Mouse (Mus musculus): ENCODE results near the gene Calhm4.
"Not testable (repeated sequence)": the region's sequence is repeated elsewhere in the genome, so short reads cannot be mapped to it uniquely, and the experiment has no call there.

The Calhm4 gene

GRCm38 (mm10) chr10:34044210-34044609 is at the start of gene Calhm4:
Gene Calhm4 (minus strand): TSS chr10:34044310.
- no peak for DNase-seq (ENCODE audit: low spot score)

GRCm38 (mm10) chr10:34091888-34092287 is 47.8 kb upstream of the Calhm4 start:
- DNase-seq (ENCODE audit: low spot score): peak; percentile 34

DNA sequence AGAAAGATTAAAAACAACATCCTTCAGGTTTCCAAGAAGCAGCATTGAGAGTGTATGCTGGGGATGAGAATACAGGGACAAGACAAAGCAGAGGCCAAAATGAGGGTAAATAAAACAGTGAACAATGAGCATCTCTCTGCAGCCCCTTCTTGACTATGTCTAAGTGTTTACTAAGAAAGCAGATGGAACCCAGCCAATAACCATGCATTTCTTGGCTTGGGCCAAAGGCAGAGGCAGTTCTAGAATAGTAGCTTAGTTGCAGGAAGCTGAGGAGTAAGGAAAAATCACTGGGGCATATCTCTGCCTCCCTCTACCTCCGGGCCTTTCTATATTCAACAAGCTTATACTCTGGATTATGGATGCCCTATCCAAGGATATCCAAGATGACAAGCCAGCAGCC is 46.4 kb upstream of the Calhm4 start:
- DNase-seq (ENCODE audit: low spot score): no peak

- DNase-seq (ENCODE audit: low spot score): no peak
Measured at GRCm38 (mm10) chr10:34089517-34089916, 45.4 kb upstream of the Calhm4 start.

DNA sequence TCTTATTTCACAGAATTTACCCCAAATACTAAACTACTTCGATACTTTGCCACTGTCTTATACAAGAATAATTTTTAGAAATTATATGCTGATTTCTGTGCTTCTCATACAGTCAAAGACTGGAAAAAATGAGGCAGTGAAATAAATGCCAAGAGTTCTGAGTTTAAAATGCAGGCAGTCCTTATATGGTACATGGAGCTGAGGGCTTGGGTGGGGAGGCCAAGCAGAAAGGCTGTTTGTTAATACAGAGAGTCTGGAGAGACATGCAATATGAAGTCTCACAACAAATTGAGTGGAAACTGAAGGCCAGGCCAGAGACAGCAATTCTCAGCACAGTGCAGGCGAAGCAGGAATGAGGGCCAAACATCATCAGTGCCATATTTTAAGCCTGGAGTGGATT is 44.4 kb upstream of the Calhm4 start:
- DNase-seq (ENCODE audit: low spot score): no peak

DNA sequence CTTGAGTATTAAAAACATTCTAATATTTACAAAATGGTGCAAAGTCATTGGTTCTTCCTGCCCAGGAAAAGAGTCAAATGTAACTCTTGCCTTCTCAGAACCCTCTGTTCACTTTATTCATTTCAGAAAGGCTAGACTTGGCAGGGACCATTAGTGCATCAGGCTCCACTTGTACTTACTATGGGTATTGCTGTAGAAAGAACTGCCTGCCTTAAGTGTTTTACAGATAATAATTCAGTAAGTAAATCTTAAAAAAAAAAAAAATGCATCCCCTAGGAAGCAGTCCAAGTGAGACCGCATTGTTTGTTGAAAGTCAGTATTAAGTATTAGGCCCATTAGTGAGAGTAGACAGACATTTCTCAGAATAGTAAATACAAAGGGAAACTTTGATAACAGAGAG is 42.4 kb upstream of the Calhm4 start:
- no peak for DNase-seq (ENCODE audit: low spot score)

- no peak for DNase-seq (ENCODE audit: low spot score)
Measured at GRCm38 (mm10) chr10:34074522-34075200, 30.6 kb upstream of the Calhm4 start.

GRCm38 (mm10) chr10:34071650-34072049 is 27.5 kb upstream of the Calhm4 start:
- no peak for DNase-seq (ENCODE audit: low spot score)

GRCm38 (mm10) chr10:34070999-34071492 is 26.9 kb upstream of the Calhm4 start:
- no peak for DNase-seq (ENCODE audit: low spot score)

- DNase-seq (ENCODE audit: low spot score): no peak
Measured at GRCm38 (mm10) chr10:34069606-34070005, 25.5 kb upstream of the Calhm4 start.

GRCm38 (mm10) chr10:34066591-34066990 is 22.5 kb upstream of the Calhm4 start:
- no peak for DNase-seq (ENCODE audit: low spot score)

DNA sequence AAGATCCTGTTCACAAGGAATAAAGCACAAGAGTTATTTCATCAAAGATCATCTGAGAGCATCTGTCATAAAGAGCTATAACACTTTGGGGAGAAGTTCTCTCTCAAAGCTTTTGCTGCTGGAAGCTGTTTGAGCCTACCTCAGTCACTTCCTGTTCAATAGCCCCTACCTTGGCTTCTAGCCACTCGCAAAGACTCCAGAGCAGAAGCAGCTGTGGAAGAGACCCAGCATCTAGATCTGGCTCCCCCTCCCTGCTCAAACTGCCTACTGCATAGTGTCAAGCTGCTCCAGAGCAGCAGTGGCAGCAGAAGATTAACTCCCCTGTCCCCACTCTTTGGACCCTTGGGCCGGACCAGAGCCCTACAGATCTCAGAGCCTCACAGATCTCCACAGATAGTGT is 9.9 kb upstream of the Calhm4 start:
- no peak for DNase-seq (ENCODE audit: low spot score)

GRCm38 (mm10) chr10:34037401-34037800 is 6.7 kb downstream of the Calhm4 start, which contains the start of gene Trappc3l:
Gene Trappc3l (plus strand): TSS chr10:34037597.
- DNase-seq (ENCODE audit: low spot score): no peak

DNA sequence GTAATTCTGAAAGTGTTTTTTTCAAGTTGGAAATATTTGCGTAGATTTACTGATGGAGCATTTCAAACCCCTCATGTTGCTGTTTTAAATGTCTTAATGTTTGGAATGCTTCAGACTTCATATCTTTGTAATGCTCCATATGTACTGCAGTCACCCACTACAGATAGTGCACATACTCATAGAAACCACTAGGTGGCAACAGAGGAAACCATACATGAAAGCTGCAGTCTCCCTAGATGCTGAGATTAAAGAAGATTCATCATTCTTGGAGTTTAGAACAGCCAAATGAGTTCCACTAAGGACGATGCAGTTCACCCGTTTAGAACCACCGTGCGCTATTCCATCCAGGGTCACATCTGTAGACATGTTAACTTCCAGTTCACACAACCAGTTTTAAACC is 7.5 kb downstream of the Calhm4 start:
- peak; percentile 37 for DNase-seq (ENCODE audit: low spot score)

DNA sequence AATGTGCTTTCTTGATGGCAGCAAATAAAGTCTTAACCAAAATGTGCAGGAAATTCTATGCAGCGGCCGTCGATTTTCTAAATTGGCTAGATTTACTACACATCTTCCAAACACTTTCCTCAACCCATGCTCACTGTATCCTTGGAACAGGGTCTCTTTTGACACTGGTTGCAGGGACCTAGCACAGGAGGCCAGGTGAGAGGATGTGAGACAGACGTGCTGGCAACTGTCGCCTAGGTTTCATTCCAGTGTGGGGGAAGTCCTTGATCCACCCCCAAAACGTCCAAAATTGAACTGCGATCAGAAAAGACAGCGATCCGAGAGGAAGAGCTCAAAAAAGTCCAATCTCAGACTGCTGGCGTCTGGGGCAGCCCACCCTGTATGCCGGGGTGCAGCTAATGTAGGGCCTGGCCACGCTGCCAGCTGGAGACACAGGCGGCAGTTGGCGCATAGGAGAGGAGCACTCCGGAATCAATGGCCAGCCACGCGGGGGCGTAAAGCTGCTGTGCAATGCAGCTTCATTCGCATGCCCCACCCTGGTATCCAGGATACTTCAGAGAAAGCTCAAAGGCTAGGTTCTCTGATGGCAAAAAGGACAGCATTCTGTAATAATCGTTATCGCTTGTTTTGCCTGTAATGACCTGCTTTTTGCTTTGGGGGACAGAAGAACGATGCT is 10.3 kb downstream of the Calhm4 start:
- DNase-seq (ENCODE audit: low spot score): peak; percentile 37

GRCm38 (mm10) chr10:34030322-34030721 is 13.8 kb downstream of the Calhm4 start:
- DNase-seq (ENCODE audit: low spot score): no peak

DNA sequence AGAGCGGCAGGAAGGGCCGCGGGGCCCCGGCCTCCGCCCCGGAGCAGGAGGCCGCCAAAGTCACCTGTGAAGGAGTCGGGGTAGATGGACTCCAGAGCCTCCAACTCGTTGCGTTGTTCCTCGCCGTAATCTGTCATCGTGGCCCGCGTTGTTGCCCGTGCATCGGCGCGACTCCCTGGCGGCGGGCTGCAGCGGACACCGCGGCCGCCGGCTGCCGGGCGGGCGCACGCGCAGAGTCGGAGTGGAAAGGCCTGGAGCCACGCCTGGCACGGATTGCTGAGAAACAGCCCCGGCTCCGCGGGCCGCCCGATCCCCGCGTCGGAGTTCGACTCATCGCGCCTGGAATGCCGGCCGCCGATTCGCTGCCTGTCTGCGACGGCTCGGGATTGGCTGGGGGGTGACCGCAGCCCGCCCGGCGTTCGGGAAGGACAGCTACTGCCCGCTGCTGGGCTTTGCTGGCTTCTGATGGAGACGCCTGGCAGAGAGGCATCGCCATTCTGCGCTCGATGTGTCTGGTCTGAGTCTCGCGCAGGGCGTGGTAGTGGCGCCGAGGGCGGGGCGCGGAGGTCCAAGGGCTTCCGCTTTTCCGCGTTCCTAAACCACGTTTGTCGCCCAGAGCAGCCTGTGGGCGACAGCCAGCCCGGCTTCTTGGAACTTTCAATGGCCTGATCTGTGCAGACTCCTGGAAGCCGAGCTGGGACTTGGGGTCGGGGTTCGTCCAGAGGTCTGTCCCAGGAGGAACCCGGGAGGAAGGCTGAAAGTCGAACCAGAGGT is 24.6 kb downstream of the Calhm4 start, which contains the start of gene Rwdd1:
Gene Rwdd1, minus strand, starts transcription at position 323 of the 774 bp plus-strand sequence.
- peak; percentile 96 for DNase-seq (ENCODE audit: low spot score)

GRCm38 (mm10) chr10:34018746-34019301 is 25.3 kb downstream of the Calhm4 start:
- no peak for DNase-seq (ENCODE audit: low spot score)

GRCm38 (mm10) chr10:34013241-34013640 is 30.9 kb downstream of the Calhm4 start:
- DNase-seq (ENCODE audit: low spot score): no peak

DNA sequence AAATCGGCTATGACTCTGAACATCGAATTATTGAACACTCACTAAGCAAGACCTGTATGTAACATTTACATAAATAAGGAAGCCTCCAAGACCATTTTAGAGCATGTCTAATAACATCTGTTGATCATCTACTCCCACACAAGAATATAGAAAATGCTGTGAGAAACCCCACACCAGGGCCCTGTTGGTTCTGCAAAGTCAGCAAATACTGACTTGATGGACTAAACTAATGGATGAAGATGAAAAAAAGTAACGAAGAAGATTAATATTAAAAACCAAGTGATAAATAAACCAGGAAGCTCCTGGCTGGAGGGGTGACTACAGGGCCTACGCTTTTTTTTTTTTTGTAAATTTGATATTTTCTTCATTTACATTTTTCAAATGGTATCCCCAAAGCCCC is 31.5 kb downstream of the Calhm4 start:
- no peak for DNase-seq (ENCODE audit: low spot score)

- DNase-seq (ENCODE audit: low spot score): no peak
Measured at GRCm38 (mm10) chr10:33998397-33998796, 45.7 kb downstream of the Calhm4 start.

GRCm38 (mm10) chr10:33996686-33997085 is 47.4 kb downstream of the Calhm4 start:
- not testable (repeated sequence) for DNase-seq (ENCODE audit: low spot score)

Measured in left cerebral cortex, adult 11 months (tissue).